Comparison of ENCODE assay signal across 11 mouse cellular contexts in genomic region chr11:54807669-54808068, GRCm38 (mm10). TPM values are rescaled to one million over a fixed set of nuclear protein-coding genes. Genes with fewer than 3 reads are reported as not detected.
DNase-seq lines count a peak whose midpoint lies in the region; TF ChIP-seq lines count a peak whose summit lies in the region.
"Had no signal": no experiment of that assay in that cellular context is flagged by ENCODE, and none has a peak within 500 bp of the region (broad histone marks: within the 10 kb centered on the region; RNA-seq: fewer than 3 reads in every experiment).

No protein-coding gene starts in this region.

- no peaks in the 10 kb centered on the region for H3K9me3 ChIP-seq in megakaryocyte, embryonic 14.5 days
- H3K9me3 ChIP-seq: heart, embryonic 15.5 days; lung, embryonic 15.5 days had no signal

- DNase-seq in lung, postnatal 25 days (ENCODE audit: low spot score) = peak; percentile 51
- no peak for DNase-seq in lung, postnatal 14 days
- peak; percentile 91 for DNase-seq in splenic B cell, adult 2 months (ENCODE audit: low read depth, low spot score)
- DNase-seq in layer of hippocampus, postnatal 25 days (ENCODE audit: extremely low spot score in 1 of 2, low spot score in 1 of 2) = no peak
- DNase-seq in urinary bladder, postnatal 14 days (ENCODE audit: low spot score) = no peak
- DNase-seq in cerebellum, adult 2 months = no peak

- no peak for TF ChIP-seq CTCF in bone marrow macrophage, adult 2 months (IDR thresholded peaks at IDR 0.05; ENCODE audit: low read depth, low read length)
- no peak for TF ChIP-seq CTCF in cerebellum, adult 2 months (IDR thresholded peaks at IDR 0.05; ENCODE audit: borderline replicate concordance, insufficient read depth, low read depth, low read length)

- H3K27me3 ChIP-seq in megakaryocyte, embryonic 14.5 days (replicated peaks) = peaks cover 13% of the 10 kb centered on the region
- H3K27me3 ChIP-seq in splenic B cell, adult 2 months (ENCODE audit: control insufficient read depth, insufficient read depth, low read length, poor library complexity, severe bottlenecking) = no peaks in the 10 kb centered on the region
- H3K27me3 ChIP-seq in cerebellum, adult 2 months (ENCODE audit: control insufficient read depth, insufficient read depth, low read length) = no peaks in the 10 kb centered on the region
- H3K27me3 ChIP-seq: lung, embryonic 15.5 days had no signal

- TF ChIP-seq POLR2A in bone marrow macrophage, adult 2 months (IDR thresholded peaks at IDR 0.05; ENCODE audit: borderline replicate concordance, low read depth, low read length) = no peak
- TF ChIP-seq POLR2A in cerebellum, adult 2 months (IDR thresholded peaks at IDR 0.05; ENCODE audit: borderline replicate concordance, insufficient read depth, low read length) = no peak

- peak overlapping the region; percentile 92 for H3K27ac ChIP-seq in bone marrow macrophage, adult 2 months (ENCODE audit: insufficient read depth, low read depth, low read length)
- no peak overlapping the region for H3K27ac ChIP-seq in cerebellum, adult 2 months (ENCODE audit: insufficient read depth, low read length)
- H3K27ac ChIP-seq: heart, embryonic 15.5 days; lung, embryonic 15.5 days had no signal

- 0 out of 2 replicates have a peak overlapping the region, but pooled peaks have one; percentile 7 for H3K4me3 ChIP-seq in bone marrow macrophage, adult 2 months (ENCODE audit: insufficient read depth, low read length)
- H3K4me3 ChIP-seq in megakaryocyte, embryonic 14.5 days (replicated peaks) = peak overlapping the region; percentile 40
- H3K4me3 ChIP-seq in cerebellum, adult 2 months (replicated peaks; ENCODE audit: insufficient read depth, low read depth, low read length) = no peak overlapping the region
- H3K4me3 ChIP-seq: erythroblast, embryonic 14.5 days; heart, embryonic 15.5 days; lung, embryonic 15.5 days had no signal

- WGBS in cerebellum, adult 2 months = 82% methylated on average over 9 of the region's 9 CpGs

- no peaks in the 10 kb centered on the region for H3K36me3 ChIP-seq in megakaryocyte, embryonic 14.5 days (replicated peaks; ENCODE audit: low read length)
- no peaks in the 10 kb centered on the region for H3K36me3 ChIP-seq in splenic B cell, adult 2 months (ENCODE audit: control insufficient read depth, insufficient read depth, low read length, poor library complexity, severe bottlenecking)
- H3K36me3 ChIP-seq: heart, embryonic 15.5 days; lung, embryonic 15.5 days had no signal

- peaks cover 46% of the 10 kb centered on the region for H3K4me1 ChIP-seq in bone marrow macrophage, adult 2 months (ENCODE audit: control insufficient read depth, insufficient read depth, low read length)
- peaks cover 46% of the 10 kb centered on the region for H3K4me1 ChIP-seq in megakaryocyte, embryonic 14.5 days
- H3K4me1 ChIP-seq in cerebellum, adult 2 months (ENCODE audit: control insufficient read depth, insufficient read depth, low read length) = no peaks in the 10 kb centered on the region
- H3K4me1 ChIP-seq: heart, embryonic 15.5 days; lung, embryonic 15.5 days had no signal

RNA-seq across cellular contexts. Expression of gene Cdc42se2, which starts 20.2 kb away (rescaled TPM):
- polyA plus RNA-seq in bone marrow macrophage, adult 2 months (2012; ENCODE audit: insufficient read depth, insufficient read length, missing spikeins) = 126 and 128 TPM in 2 replicates
- polyA plus RNA-seq in megakaryocyte, embryonic 14.5 days (2012; ENCODE audit: insufficient read depth, low replicate concordance) = 3.3 TPM in 1 of 2 replicates, not detected in the other
- 100 to 1,000 TPM; 151 to 158 TPM for total RNA-seq in layer of hippocampus, postnatal 25 days (2021)
- polyA plus RNA-seq in cerebellum, adult 2 months (2012; rRNA removed) = 60.8 and 61.5 TPM in 2 replicates

RNA-seq across cellular contexts. Expression of gene Lyrm7, which starts 53.0 kb away (rescaled TPM):
- 0.67 and 1.7 TPM in 2 replicates for polyA plus RNA-seq in bone marrow macrophage, adult 2 months (2012; ENCODE audit: insufficient read depth, insufficient read length, missing spikeins)
- polyA plus RNA-seq in megakaryocyte, embryonic 14.5 days (2012; ENCODE audit: insufficient read depth, low replicate concordance) = 0.13 and 0.70 TPM in 2 replicates
- 10 to 100 TPM; 24.0 to 41.7 TPM for total RNA-seq in layer of hippocampus, postnatal 25 days (2021)
- polyA plus RNA-seq in cerebellum, adult 2 months (2012; rRNA removed) = 18.8 and 24.3 TPM in 2 replicates
- polyA plus RNA-seq: erythroblast, embryonic 14.5 days had no signal

RNA-seq across cellular contexts. Expression of gene Hint1, which starts 58.5 kb away (rescaled TPM):
- 324 and 359 TPM in 2 replicates for polyA plus RNA-seq in bone marrow macrophage, adult 2 months (2012; ENCODE audit: insufficient read depth, insufficient read length, missing spikeins)
- 289 and 879 TPM in 2 replicates for polyA plus RNA-seq in megakaryocyte, embryonic 14.5 days (2012; ENCODE audit: insufficient read depth, low replicate concordance)
- 100 to 1,000 TPM; 262 to 295 TPM for total RNA-seq in layer of hippocampus, postnatal 25 days (2021)
- 786 and 797 TPM in 2 replicates for polyA plus RNA-seq in cerebellum, adult 2 months (2012; rRNA removed)

Comparison
In these comparisons a context has a peak if more than half of its experiments do, and no peak if none do; other contexts are left out.
1. DNase-seq: peak in lung, postnatal 25 days (single experiment) and splenic B cell, adult 2 months (single experiment); none in lung, postnatal 14 days (single experiment), layer of hippocampus, postnatal 25 days (0 of 2), urinary bladder, postnatal 14 days (single experiment) and cerebellum, adult 2 months (0 of 2).
2. RNA of gene Cdc42se2, which starts 20.2 kb away (polyA plus RNA-seq): 126 to 128 TPM in bone marrow macrophage, adult 2 months and 60.8 to 61.5 TPM in cerebellum, adult 2 months; 3.3 TPM in megakaryocyte, embryonic 14.5 days; every median in the first group is over 10 times any median in the second.